Mouse (Mus musculus) spleen, postnatal 10 days (tissue): Measurements from ENCODE around the gene Uox.

Source experiments
- DNase-seq, 2 experiments: peaks; one replicate each; pipeline ENCODE4 v3.0.0; 2021 to 2022; ENCODE audit warnings: low spot score in 2 of 2

Gene Uox

DNA sequence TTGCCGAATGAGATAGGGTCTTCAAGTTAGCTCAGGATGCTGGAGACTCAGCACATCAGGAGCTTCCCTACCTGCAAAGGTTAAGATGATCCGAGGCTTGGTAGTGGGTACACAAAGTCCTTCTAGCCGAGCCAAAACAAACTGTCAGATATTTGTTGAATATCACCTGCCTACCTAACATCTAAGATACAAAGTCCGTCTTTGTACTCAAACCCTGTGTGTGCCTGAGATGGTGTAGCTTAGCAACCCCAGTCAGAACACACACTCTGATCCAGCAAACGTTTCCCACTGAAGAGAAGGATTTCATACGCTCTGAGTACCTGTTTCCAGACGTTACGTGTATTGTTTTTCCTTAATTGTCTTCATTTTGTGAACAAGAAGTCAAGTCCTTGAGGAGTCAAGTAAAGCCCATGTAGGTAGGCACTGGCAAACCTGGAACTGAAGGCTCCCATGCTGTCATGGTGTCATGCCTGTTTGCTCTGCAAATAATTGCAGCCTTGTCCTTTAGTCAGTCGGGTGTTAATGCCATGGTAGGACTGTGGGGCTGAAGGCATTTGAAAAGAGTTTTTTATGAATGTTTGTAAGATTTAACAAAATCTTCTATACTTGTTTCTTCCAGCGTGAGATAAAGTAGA lies at the start of gene Uox:
Gene Uox, plus strand, starts transcription at position 279 of the 635 bp plus-strand sequence.
- DNase-seq, result no peak

DNA sequence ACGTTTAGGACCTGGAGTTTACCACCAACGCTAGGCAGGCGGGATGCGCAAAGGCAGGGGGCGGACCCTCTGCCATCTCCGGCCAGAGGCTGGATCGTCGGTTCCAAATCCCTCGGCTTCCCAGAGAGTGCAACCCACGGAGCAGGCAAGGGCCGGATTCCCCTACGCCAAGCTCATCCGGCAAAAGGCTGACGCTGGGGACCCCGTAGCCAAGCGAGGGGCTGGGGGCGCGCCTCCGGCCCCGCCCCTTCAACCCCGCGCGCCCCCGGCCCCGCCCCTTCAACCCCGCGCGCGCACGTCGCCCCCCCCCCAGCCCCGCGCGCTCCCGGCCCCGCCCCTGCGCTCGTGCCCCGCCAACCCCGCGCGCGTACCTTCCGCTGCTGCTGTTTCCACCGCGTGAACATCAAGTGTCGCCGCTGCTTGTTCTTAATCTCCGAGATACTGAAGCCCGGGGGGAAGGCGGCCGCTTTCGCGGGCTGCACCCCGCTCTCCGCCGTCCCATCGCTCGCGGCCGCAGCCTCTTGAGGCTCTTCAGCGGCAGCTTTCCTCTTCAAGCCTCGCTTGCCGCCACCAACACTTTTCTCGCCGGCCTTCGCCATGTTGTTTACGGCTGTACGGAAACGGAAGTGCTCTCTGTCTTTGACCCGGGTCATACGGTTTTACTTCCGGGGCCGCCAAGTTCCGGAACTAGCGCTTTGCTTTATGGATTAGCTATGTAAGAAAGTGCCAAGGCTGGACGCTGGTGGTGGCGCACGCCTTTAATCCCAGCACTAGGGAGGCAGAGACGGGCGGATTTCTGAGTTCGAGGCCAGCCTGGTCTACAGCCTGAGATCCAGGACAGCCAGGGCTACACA lies 49.2 kb upstream of the Uox start, which contains the start of gene Rpf1:
Gene Rpf1, minus strand, starts transcription at position 632 of the 854 bp plus-strand sequence.
- DNase-seq, result peak; percentile 73 to 90

DNA sequence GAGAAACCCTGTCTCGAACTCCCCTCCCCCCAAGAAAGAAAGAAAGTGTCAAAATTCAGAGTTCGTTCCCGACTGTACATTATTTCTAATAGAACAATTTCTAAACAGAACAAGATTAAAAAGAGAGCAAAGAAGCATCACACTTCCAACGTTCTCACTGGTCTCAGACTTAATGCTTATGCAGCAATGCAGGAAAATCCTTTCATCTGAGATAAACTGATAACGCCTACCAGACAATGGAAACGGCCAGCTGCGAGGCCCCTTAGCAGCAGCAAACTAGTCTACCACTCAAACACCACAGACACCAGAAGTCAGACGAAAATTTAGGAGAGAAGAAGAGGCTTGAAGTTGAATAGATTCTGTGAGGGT lies 48.6 kb upstream of the Uox start:
- DNase-seq, result no peak

DNA sequence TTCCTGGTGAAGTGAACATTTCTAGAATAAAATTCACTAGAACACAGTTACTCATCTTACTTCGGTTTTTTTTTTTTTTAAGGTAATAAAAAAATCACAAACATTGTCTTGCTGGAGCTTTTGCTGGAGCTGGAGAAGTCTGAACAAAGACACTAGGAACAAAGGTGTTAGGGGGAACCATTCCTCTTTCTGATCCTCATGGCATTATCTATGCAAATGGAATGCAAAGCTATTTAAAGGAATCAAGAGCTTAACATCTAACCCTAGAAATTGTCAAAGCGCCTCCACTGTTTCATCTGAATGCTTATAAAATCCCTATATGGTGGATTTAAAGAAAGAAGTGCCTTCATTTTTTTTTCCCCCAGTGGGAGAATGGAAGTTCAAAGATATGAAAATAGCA lies 41.9 kb upstream of the Uox start:
- no peak for DNase-seq

DNA sequence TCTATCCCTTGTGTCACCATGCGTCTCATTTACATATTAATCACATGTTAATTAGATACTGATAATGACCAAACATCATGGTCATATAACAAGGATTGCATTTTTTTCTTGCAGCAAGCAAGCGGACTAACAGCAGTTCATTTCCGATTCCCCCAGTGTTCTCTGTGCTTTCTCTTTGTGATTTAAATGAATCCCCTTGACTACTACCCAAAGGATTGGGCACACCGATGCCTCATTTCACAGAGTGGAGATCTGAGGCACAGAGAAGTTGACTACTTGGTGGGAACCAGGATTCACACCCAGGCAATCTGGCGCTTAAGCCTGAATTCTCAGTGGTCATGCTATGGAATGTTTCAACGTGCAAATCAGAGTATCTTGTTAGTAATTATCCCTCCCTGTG lies 35.2 kb upstream of the Uox start:
- no peak for DNase-seq

DNA sequence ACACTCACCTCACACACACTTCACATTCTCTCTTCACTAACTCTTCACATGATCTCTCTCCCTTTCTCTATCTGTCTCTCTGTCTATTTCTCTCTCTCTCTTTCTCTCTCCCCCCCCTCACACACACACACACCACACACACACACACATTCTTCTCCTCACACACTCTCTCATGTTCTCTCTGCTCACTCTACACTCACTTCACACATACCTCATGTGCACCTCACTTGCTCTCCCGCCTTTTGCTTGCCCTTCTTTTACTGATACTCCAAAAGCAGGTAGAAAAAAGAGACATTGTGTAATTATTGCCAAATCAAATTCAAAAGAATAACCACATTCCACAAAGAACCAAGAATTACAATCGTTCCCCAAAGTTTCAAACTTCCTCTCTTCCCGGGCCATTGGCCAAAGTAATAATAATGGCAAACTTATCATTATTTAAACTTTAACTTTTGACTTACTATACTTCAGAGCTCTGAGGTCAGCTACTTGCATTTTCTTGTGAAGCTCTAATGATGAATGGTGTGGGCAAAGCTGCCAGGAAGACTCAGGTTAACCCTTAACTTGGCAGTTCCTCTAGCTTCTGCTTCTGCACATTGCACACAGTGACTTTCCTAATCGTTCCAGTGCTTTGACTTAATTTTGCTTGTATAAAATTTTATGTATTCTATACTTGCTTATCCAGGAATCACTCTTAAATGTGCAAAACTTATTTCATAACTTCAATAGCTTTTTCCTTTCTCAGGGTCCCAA lies 29.5 kb upstream of the Uox start:
- DNase-seq, result no peak

DNA sequence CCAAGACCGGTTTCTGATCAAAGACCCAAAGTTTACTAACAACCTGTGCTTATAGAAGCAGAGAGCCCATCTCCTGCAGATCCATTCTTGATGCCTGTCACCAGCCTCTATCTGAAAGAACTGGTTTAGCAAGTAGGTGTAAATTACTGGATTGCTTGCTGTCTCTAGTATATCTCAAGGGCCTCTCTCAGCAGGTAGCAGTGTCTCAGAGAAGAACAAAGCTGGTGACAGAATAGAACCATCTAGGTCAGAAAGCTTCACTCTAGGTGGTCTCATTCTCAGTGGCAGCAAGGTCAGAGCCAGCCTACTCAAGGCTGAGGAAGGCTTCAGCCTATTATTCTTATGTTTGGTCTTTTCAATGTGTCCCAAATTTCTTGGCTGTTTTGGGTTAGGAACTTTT lies 26.6 kb upstream of the Uox start:
- DNase-seq, result no peak

DNA sequence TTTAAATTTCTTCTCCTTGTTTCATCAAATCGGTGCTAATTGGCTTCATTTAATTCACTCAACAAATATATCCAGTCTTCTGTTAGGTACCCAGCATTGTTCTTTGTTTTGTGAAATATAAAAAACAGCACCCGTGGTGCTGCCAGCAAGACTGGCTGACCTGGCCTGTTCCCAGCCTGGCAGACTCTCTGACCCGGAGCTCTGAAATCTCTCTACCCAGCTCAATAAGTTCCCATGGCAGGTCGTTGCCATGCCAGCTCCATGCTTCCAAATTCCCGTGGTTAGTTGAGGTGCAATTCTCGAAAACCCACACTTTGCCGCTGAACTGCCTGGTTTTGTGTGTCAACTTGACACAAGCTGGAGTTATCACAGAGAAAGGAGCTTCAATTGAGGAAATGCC lies 15.4 kb upstream of the Uox start:
- DNase-seq, result no peak

DNA sequence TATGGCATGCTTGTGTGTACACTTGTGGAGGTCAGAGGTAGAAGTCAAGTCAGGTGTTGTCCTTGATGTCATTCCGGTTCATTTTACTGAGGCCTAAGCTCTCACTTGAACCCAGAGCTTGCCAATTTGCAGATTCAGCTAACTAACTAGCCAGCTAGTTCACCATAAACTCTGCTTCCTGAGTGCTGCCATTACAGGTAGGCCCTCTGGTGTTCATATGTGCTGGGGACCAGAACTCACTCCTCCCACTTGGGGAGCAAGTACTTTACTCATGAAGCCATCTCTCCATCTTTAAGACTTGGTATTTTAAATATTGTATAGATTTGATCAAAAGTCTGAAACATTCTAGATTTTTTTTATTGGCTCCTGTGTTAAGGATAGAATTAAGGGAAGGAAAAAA lies 13.7 kb upstream of the Uox start:
- no peak for DNase-seq

DNA sequence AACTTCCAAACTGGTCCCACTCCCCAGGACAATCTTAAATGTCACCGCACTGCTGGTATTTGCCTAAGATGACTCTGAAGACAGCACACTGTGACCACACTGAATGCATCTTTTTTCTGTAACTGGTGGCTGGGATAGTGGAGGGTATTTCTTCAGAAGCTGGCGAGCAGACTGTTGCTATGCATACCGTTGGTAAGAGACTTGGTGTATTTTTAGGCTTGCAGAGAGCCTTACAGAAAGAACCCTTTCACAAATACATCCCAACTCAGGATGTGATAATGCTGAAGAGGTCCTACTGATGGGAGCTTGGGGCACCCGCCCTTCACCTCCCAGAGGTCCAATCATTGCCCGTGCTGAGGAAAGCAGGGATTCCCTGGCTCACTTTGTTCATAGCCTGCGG lies 12.7 kb upstream of the Uox start:
- DNase-seq, result no peak

DNA sequence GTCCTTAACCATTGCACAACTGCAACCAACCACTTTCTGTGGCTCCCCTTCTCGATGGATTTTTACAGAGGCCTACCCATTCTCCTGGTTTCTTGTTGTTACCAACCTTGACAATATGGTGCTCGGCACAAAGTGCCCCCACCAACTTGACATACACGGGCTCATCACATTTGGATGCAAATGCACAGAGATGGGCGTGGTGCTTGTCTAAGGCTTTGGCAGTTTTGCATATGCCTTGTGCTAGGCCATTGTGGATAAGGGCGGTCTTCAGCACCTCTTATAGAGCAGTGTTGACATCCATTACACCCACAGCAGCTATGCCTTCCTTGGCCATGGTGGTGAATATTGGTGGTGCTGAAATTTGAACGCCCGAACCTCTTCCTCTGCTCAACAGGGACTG lies 7.3 kb upstream of the Uox start:
- DNase-seq, result no peak

DNA sequence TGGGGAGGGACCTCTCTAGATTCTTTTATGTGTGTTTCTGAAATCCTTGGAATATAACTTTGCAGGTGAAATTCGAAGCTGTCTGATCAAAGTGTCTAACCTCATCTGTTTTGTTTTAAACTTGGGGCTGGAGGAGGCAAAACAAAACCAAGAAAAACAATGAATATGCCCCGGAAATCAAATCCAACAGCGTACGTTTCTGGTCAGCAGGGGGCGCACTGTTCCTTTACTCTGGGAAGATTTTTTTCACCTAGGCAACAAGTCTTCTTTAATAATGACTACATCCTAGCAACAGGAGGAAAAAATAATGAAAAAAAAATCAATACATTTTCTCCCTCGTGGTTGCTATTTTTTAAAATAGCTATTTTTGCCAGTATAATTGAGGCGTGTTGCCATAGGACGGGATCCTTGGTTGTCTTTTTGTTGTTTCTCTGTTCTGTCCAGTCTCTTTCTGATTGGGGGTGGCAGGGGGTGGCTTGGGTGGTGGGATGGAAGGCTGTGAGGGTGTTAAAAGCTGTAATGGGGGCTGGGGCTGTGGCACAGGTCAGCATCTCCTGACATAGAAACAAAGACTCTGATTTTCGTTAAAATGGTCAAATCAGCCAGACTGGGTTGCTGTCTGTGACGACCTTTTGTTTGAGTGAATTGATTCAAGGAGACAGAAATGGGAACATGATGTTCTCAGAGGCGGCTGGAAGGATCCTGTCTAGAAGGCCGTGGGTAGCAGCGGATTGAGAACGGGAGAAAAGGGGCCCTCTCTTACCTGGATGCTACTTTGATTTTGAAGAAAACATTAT lies 5.8 kb upstream of the Uox start:
- DNase-seq, result peak; percentile 47 to 81

DNA sequence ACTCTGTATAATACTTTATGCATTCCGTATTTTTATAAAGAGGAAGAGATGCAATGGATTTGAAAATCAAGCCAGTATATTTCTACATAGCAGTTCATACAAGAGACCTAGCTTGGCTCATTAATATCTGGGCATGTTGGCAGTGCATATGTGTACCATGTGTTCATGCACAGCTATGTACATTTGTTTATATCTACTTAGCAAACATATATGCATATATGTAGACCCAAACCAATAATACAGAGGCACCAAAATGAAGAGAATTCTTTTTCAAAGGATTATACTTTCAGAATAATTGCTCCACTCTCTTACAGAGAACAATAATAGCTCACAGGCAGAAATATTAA lies 5.2 kb upstream of the Uox start:
- no peak for DNase-seq

DNA sequence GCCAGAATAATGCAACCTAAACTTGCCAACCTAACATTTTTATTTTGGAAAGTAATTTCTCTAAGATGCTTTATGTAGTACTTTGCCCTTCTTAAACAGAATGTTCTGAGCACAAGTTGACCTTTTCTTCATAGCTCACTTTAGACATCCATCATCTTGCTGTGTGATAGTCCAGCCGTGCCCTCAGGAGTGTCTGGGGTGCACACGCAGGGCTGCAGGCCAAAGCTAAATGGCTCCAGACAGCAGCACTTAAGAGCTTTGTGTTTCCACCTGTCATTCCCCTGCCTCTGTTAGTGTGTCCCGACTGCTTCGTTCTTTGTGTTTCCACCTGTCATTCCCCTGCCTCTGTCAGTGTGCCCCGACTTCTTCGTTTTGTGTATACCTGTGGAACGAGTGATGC lies 2.9 kb upstream of the Uox start:
- DNase-seq, result no peak

DNA sequence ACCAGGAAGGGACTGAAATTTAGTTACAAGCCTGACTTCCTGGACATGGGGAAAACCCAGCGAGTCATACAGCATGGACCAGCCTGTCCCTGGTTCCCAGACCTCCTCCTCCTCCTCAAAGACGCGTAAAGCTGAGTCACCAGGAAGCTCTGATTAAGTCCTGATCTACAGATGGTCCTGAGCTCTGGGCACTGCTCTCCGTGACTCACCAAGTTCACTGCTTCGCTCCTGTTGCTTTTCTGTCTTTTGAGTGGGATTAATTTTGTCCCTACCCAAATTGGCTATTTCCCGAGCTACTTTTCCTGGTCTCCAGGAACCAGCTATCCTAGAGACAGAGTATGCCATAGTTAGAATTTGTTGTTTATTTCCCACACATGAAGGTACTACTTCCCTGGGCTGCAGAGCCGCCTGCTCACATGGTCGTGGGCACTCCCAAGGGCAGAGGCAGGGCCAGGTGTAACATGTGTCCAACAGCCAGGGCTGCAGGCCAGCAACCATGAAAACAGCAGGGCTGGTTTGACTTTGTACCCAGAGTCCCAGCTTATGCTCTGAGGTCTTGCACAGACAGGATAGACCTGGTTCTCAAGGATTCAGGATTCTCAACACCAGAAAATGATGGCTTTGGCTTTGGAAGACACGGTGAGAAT lies 2.2 kb upstream of the Uox start:
- DNase-seq, result no peak

DNA sequence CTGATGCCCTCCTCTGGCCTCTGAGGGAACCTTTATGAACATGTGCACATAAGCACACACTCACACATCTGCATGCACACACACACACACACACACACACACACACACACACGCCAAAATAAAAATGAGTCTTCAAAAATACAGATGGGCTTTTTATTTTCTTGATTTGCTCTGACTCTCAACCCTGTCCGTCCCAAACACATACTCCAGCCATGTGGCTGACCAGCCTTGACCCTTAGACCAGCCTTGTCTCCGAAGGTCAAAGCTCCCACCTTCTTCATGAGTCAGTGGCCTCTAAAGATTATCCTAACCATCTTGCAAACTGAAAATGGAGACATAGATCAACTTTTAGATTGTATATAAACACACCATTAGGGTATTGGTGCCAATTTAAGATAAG lies 632 bp upstream of the Uox start:
- no peak for DNase-seq

DNA sequence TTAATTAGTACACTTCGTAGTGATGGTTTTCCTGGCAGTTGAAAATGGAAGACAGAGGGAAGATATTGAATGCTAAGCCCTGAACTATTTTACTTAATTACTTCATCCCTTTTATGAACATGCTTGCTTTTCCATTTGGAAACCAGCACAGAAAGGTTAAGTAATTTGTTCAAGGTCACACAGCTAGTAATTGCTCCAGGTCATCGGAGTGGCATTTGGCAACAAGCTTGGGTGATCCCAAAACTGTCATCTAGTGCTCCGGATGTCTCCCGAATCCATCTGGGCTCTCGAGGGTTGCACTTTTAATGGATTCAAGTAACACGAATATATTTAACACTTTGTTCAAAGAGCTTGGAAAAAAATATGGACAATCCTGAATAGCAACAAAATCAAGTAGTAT lies 713 bp downstream of the Uox start:
- DNase-seq, result no peak

DNA sequence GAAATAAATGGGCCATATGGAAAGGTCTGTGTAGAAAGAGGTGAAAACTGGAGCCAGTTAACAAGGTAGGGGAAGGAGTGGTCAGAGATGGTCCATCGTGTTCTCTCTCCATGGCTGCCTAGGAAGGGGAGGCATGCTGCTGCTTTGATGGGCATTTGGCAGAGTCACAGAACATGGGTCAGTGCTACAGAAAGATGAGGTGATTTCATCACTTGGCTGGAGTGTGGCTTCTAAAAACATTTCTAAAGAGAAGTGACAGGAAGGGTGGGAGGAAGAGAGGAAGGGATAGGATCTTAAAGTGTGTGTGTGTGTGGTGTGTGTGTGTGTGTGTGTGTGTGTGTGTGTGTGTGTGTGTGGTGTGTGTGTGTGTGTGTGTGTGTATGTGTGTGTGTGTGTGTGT lies 1.1 kb downstream of the Uox start:
- DNase-seq, result no peak

DNA sequence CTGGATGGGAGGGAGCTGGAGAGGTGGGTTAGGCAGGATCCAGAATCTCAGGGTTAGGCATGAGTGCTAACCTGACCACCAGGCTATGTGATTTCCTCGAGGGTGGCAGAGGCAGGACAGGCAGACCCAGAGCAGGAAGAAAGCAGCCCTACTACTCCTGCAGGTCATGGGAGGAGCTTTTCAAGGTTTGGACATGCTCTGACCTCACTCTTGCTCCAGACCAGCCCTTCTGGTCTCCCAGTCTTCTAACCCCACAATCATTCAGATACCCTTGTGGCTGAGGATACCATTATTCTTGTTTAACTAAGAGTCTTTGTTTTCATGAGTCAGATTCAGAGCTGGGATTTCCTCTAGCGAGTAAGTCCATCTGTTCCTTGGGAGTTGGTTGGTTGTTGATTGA lies 7.4 kb downstream of the Uox start:
- no peak for DNase-seq

DNA sequence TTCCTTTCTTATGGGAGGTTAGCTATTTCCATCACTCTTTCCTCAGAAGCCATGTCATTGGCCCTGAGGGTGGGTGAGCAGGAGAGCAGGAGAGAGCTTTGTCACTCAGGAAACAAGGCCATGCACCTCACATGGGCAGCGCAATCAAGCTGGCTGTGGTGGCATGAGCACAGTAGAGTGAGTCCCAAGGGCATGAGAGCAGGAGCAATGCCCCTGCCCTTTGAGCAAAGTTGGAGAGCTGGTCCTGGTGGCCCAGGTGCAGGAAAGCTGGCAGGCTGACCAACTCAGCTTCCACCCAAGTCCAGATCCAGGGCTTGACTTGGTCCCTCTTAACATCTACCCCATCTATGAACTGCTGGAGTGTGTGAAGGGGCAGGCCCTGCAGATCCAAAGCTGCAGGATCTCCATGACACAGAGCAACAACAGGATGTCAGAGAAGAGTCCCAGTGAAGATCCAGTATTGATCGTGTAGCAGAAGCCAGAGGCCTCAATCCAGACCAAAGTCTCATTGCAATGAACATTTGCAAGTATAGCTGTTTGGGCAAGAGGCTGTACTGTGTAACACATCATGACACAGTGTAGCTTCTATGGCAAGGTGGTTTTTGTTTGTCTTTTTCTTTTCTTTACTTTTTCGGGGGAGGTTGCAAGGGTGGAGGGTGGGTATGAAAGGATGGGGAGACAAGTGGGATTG lies 10.0 kb downstream of the Uox start:
- DNase-seq, result no peak

DNA sequence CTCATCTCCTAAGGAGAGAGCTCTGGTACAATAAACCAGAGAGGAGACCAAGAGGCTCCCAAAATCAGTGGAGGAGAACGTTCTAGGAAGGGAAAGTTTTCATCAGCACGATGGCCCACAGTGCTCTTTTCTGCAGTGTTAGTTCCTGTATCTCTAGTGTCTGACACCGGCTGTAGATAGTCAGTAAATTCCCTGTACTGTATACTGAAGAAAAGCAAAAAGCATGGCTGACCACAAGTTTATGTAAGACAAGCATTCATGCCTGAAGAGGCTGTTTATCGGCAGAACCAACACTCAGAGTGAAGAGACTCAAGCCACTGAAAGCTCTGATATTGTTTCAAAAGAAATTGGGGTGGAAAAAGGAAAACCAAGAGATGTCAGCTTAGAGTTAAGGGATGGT lies 13.3 kb downstream of the Uox start:
- DNase-seq, result no peak
